Mouse (Mus musculus) left cerebral cortex, postnatal 25 days (tissue): ENCODE measurements at regions not wholly inside any gene's neighbourhood (a gene's known extent, or its start where the extent isn't known, plus 50 kb on each side); places are given as distances from the start of the nearest gene placed in this dataset.
"Not testable (repeated sequence)": the region's sequence is repeated elsewhere in the genome, so short reads cannot be mapped to it uniquely, and the experiment has no call there.

Source experiments
- DNase-seq, 2 experiments: peaks; one replicate each; pipeline ENCODE4 v3.0.0; 2022; ENCODE audit warnings: low spot score in 2 of 2, mixed read lengths in 1 of 2
- intact Hi-C: fragments of 180-260 bp; cut with DNase I; formaldehyde crosslinking; loops from one replicate; pipeline ENCODE4 v1.15.1; 2025

DNA sequence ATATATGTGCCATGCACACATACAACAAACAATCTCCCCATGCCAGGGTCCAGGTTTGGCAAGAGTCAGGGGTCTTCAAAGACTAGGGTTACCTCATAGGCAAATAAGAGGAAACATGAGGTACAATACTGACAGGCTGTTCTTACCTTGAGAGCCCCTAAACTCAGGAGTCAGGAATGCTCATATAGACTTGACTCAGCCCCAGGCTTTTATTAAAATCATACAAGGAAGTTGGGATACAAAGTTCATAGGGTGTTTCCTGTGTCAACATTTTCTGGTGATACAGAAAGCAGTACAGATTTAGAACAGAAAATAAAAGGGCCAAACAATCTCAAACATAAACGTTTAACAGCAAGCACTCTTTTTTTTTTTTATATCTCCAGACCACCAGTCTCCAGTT, 2102.4 kb upstream of the Aga start:
- intact Hi-C loops, result no loop called here
- no peak for DNase-seq

GRCm38 (mm10) chr8:51428443-51428842, 2083.1 kb upstream of the Aga start:
- no peak for DNase-seq
- intact Hi-C loops, result no loop called here

DNA sequence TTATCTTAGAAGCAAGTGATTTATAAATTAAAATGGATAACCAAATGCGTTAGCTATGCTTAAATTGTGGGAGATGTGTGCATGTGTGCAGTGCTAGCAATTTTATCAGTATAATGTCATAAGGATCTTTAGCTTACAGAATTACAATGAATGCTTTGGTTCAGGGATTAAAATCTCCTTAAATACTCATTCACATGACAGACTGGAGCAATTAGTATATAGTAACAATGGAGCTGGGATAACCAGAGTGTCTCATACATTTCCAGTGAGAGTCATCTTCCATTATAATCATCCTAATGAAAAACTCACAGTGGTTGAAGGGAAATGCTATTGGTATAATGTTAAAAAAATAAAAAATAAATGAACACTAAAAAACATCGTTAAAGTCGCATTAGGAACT, 2082.7 kb upstream of the Aga start:
- intact Hi-C loops, result no loop called here
- no peak for DNase-seq

- intact Hi-C loops, result no loop called here
- DNase-seq, result peak; percentile 8 to 61
Observed at GRCm38 (mm10) chr8:51447636-51448035, 2063.9 kb upstream of the Aga start.

GRCm38 (mm10) chr8:51448600-51448999, 2062.9 kb upstream of the Aga start:
- no peak for DNase-seq
- intact Hi-C loops, result no loop called here

GRCm38 (mm10) chr8:51479406-51479805, 2032.1 kb upstream of the Aga start:
- no peak for DNase-seq
- intact Hi-C loops, result no loop called here

- DNase-seq, result no peak
- intact Hi-C loops, result no loop called here
Observed at GRCm38 (mm10) chr8:51502567-51502966, 2009.0 kb upstream of the Aga start.

DNA sequence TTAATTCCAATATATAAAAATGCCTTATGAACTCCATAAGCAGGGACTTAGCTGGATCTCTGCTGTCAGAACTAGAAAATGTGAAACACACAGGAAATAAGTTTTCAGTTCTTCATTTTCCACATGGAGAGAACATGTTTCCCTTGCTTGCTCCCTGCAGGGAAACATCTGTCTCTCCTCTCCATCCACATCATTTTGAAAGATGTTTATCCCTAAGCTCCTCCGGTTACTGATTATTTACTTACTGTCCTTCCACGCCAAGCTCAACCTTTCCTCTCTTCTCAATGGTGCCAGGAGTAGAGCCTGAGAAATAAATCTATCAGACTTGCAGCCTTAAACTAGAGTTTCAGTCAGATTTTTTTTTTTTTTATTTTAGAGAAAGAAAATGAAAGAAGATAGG, 1988.4 kb upstream of the Aga start:
- intact Hi-C loops, result no loop called here
- no peak for DNase-seq

GRCm38 (mm10) chr8:51553118-51553517, 1958.4 kb upstream of the Aga start:
- intact Hi-C loops, result not testable (repeated sequence)
- DNase-seq, result peak in 1 of 2 experiments; percentile 19
